Comparison of ENCODE assay signal across 31 mouse cellular contexts in the genomic region with DNA sequence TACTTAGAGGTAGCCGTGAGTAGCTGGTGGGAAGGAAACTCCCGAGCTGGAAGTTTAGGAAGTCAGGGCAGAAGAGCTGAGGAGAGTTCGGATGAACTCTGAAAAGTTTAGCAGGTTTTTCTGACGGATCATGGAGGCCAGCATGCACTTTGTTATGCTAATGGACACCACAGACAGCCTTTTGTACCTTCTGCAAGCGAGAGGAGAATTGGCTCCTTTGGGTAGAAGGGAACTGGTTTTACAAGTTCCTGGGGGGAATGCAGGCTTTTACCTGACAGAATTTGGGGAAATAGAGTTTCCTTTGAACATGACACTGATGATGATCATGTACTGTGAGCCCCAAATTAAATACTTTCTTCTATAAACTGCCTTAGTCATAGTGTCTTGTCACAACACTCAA. TPM values are rescaled to one million over a fixed set of nuclear protein-coding genes. Genes with fewer than 3 reads are reported as not detected.
DNase-seq lines count a peak whose midpoint lies in the region; ATAC-seq lines count a peak whose summit lies in the region.
"Had no signal": no experiment of that assay in that cellular context is flagged by ENCODE, and none has a peak within 500 bp of the region (broad histone marks: within the 10 kb centered on the region; RNA-seq: fewer than 3 reads in every experiment).

No protein-coding gene starts in this region.

- H3K4me1 ChIP-seq in hindbrain, embryonic 10.5 days (replicated peaks), result peaks cover 11% of the 10 kb centered on the region
- no peaks in the 10 kb centered on the region for H3K4me1 ChIP-seq in hindbrain, embryonic 16.5 days (ENCODE audit: control insufficient read depth, insufficient read depth, low read depth, low read length)
- peaks cover 2% of the 10 kb centered on the region; the same call in 1 of the 2 replicates for H3K4me1 ChIP-seq in midbrain, embryonic 11.5 days (ENCODE audit: control insufficient read depth, insufficient read depth, low read length)
- H3K4me1 ChIP-seq in midbrain, embryonic 16.5 days (ENCODE audit: control insufficient read depth, insufficient read depth, low read length), result no peaks in the 10 kb centered on the region
- peaks cover 9 to 11% of the 10 kb centered on the region in 2 experiments for H3K4me1 ChIP-seq in ES-E14 (ENCODE audit: control insufficient read depth in 2 of 2, insufficient read depth in 2 of 2, low read length in 2 of 2, poor library complexity in 1 of 2)
- no peaks in the 10 kb centered on the region for H3K4me1 ChIP-seq in forebrain, embryonic 13.5 days
- H3K4me1 ChIP-seq: embryonic facial prominence, embryonic 13.5 days; heart, embryonic 15.5 days; hindbrain, embryonic 15.5 days; kidney, embryonic 15.5 days; limb, embryonic 15.5 days; liver, embryonic 13.5 days; neural tube, embryonic 15.5 days had no signal

- no peak overlapping the region for H3K27ac ChIP-seq in hindbrain, embryonic 10.5 days
- no peak overlapping the region for H3K27ac ChIP-seq in hindbrain, embryonic 16.5 days (ENCODE audit: low read depth, low read length)
- H3K27ac ChIP-seq in midbrain, embryonic 11.5 days (ENCODE audit: low read depth, low read length), result no peak overlapping the region
- no peak overlapping the region for H3K27ac ChIP-seq in midbrain, embryonic 16.5 days (ENCODE audit: low read length)
- peak overlapping the region; percentile 98 for H3K27ac ChIP-seq in ES-E14 (ENCODE audit: insufficient read depth, low read depth, low read length, poor library complexity, severe bottlenecking)
- H3K27ac ChIP-seq in forebrain, embryonic 13.5 days, result no peak overlapping the region
- H3K27ac ChIP-seq: embryonic facial prominence, embryonic 13.5 days; heart, embryonic 15.5 days; hindbrain, embryonic 15.5 days; kidney, embryonic 15.5 days; limb, embryonic 15.5 days; liver, embryonic 13.5 days; macrophage; neural tube, embryonic 15.5 days had no signal

- ATAC-seq in hindbrain, embryonic 16.5 days, result no peak
- no peak for ATAC-seq in midbrain, embryonic 11.5 days (ENCODE audit: low FRiP score)
- no peak for ATAC-seq in midbrain, embryonic 16.5 days
- no peak for ATAC-seq in forebrain, embryonic 13.5 days
- ATAC-seq: activated CD4-positive, CD25-positive, alpha-beta regulatory T cell, adult 4 months; forebrain, postnatal 0 days; lung, postnatal 0 days had no signal

- no peaks in the 10 kb centered on the region for H3K36me3 ChIP-seq in hindbrain, embryonic 10.5 days
- no peaks in the 10 kb centered on the region for H3K36me3 ChIP-seq in hindbrain, embryonic 16.5 days (ENCODE audit: control insufficient read depth, insufficient read depth, low read length)
- no peaks in the 10 kb centered on the region for H3K36me3 ChIP-seq in midbrain, embryonic 11.5 days (ENCODE audit: control insufficient read depth, insufficient read depth, low read length)
- no peaks in the 10 kb centered on the region for H3K36me3 ChIP-seq in midbrain, embryonic 16.5 days (ENCODE audit: control insufficient read depth, insufficient read depth, low read length)
- no peaks in the 10 kb centered on the region for H3K36me3 ChIP-seq in ES-E14 (ENCODE audit: control insufficient read depth, insufficient read depth, low read length, poor library complexity, severe bottlenecking)
- no peaks in the 10 kb centered on the region for H3K36me3 ChIP-seq in forebrain, embryonic 13.5 days (ENCODE audit: poor library complexity, severe bottlenecking)
- H3K36me3 ChIP-seq: embryonic facial prominence, embryonic 13.5 days; heart, embryonic 15.5 days; hindbrain, embryonic 15.5 days; kidney, embryonic 15.5 days; limb, embryonic 15.5 days; liver, embryonic 13.5 days; neural tube, embryonic 15.5 days had no signal

- WGBS in hindbrain, embryonic 10.5 days, result 1% methylated on average over 5 of the region's 5 CpGs
- 2% methylated on average over 5 of the region's 5 CpGs for WGBS in hindbrain, embryonic 16.5 days
- 3% methylated on average over 5 of the region's 5 CpGs for WGBS in midbrain, embryonic 11.5 days
- 3% methylated on average over 5 of the region's 5 CpGs for WGBS in midbrain, embryonic 16.5 days
- WGBS in forebrain, embryonic 13.5 days, result 2% methylated on average over 5 of the region's 5 CpGs

- no peak overlapping the region for H3K9ac ChIP-seq in hindbrain, embryonic 16.5 days (ENCODE audit: low read depth, low read length)
- no peak overlapping the region for H3K9ac ChIP-seq in midbrain, embryonic 11.5 days (ENCODE audit: low read length)
- no peak overlapping the region for H3K9ac ChIP-seq in midbrain, embryonic 16.5 days (ENCODE audit: low read depth, low read length)
- peak overlapping the region; percentile 66; the same call in 1 of the 2 replicates for H3K9ac ChIP-seq in ES-E14 (ENCODE audit: insufficient read depth, low read depth, low read length, poor library complexity, severe bottlenecking)
- no peak overlapping the region for H3K9ac ChIP-seq in forebrain, embryonic 13.5 days
- H3K9ac ChIP-seq: embryonic facial prominence, embryonic 13.5 days; forebrain, postnatal 0 days; heart, embryonic 15.5 days; hindbrain, embryonic 15.5 days; kidney, embryonic 15.5 days; limb, embryonic 15.5 days; liver, embryonic 13.5 days; neural tube, embryonic 15.5 days had no signal

- H3K9me3 ChIP-seq in hindbrain, embryonic 10.5 days, result no peaks in the 10 kb centered on the region
- H3K9me3 ChIP-seq in hindbrain, embryonic 16.5 days (ENCODE audit: control insufficient read depth, low read length), result no peaks in the 10 kb centered on the region
- no peaks in the 10 kb centered on the region for H3K9me3 ChIP-seq in midbrain, embryonic 11.5 days (ENCODE audit: control insufficient read depth, low read length)
- no peaks in the 10 kb centered on the region for H3K9me3 ChIP-seq in midbrain, embryonic 16.5 days (replicated peaks; ENCODE audit: control insufficient read depth, low read length, poor library complexity, severe bottlenecking)
- no peaks in the 10 kb centered on the region for H3K9me3 ChIP-seq in ES-E14 (ENCODE audit: control insufficient read depth, insufficient read depth, low read depth, low read length)
- H3K9me3 ChIP-seq in forebrain, embryonic 13.5 days (replicated peaks), result no peaks in the 10 kb centered on the region
- H3K9me3 ChIP-seq: embryonic facial prominence, embryonic 13.5 days; heart, embryonic 15.5 days; hindbrain, embryonic 15.5 days; kidney, embryonic 15.5 days; limb, embryonic 15.5 days; liver, embryonic 13.5 days; neural tube, embryonic 15.5 days had no signal

- H3K27me3 ChIP-seq in hindbrain, embryonic 10.5 days (ENCODE audit: insufficient read depth, poor library complexity, severe bottlenecking), result no peaks in the 10 kb centered on the region
- H3K27me3 ChIP-seq in hindbrain, embryonic 16.5 days (replicated peaks; ENCODE audit: control insufficient read depth, insufficient read depth, low read length), result no peaks in the 10 kb centered on the region
- H3K27me3 ChIP-seq in midbrain, embryonic 11.5 days (ENCODE audit: control insufficient read depth, insufficient read depth, low read length), result no peaks in the 10 kb centered on the region
- no peaks in the 10 kb centered on the region for H3K27me3 ChIP-seq in midbrain, embryonic 16.5 days (ENCODE audit: control insufficient read depth, insufficient read depth, low read depth, low read length)
- no peaks in the 10 kb centered on the region for H3K27me3 ChIP-seq in forebrain, embryonic 13.5 days
- H3K27me3 ChIP-seq: embryonic facial prominence, embryonic 13.5 days; hindbrain, embryonic 15.5 days; kidney, embryonic 15.5 days; limb, embryonic 15.5 days; liver, embryonic 13.5 days; neural tube, embryonic 15.5 days had no signal

- no peak overlapping the region for H3K4me2 ChIP-seq in hindbrain, embryonic 16.5 days (ENCODE audit: low read length)
- H3K4me2 ChIP-seq in midbrain, embryonic 11.5 days, result 0 out of 2 replicates have a peak overlapping the region, but pooled peaks have one; percentile 8
- no peak overlapping the region for H3K4me2 ChIP-seq in midbrain, embryonic 16.5 days (ENCODE audit: low read length)
- H3K4me2 ChIP-seq in forebrain, embryonic 13.5 days, result no peak overlapping the region
- H3K4me2 ChIP-seq: embryonic facial prominence, embryonic 13.5 days; heart, embryonic 15.5 days; hindbrain, embryonic 15.5 days; kidney, embryonic 15.5 days; limb, embryonic 15.5 days; liver, embryonic 13.5 days; neural tube, embryonic 15.5 days had no signal

- H3K4me3 ChIP-seq in hindbrain, embryonic 10.5 days, result 0 out of 2 replicates have a peak overlapping the region, but pooled peaks have one; percentile 18
- no peak overlapping the region for H3K4me3 ChIP-seq in hindbrain, embryonic 16.5 days (ENCODE audit: low read length)
- no peak overlapping the region for H3K4me3 ChIP-seq in midbrain, embryonic 11.5 days (ENCODE audit: low read depth, low read length)
- H3K4me3 ChIP-seq in midbrain, embryonic 16.5 days (ENCODE audit: low read depth, low read length), result no peak overlapping the region
- H3K4me3 ChIP-seq in ES-E14 (ENCODE audit: insufficient read depth in 1 of 2, low read depth in 1 of 2, low read length in 2 of 2, poor library complexity in 1 of 2, severe bottlenecking in 1 of 2), result peak overlapping the region; percentile 40 to 49
- H3K4me3 ChIP-seq in forebrain, embryonic 13.5 days, result no peak overlapping the region
- H3K4me3 ChIP-seq: embryonic facial prominence, embryonic 13.5 days; erythroblast, embryonic 14.5 days; heart, embryonic 15.5 days; hindbrain, embryonic 15.5 days; kidney, embryonic 15.5 days; limb, embryonic 15.5 days; liver, embryonic 13.5 days; neural tube, embryonic 15.5 days had no signal

- in situ Hi-C loops in ES-E14 (cut with MboI; ENCODE audit: low sequenced_read_pairs in 2 of 2, unreplicated experiment in 2 of 2), result no loop called here

- DNase-seq in hindbrain, embryonic 10.5 days (ENCODE audit: low spot score), result no peak
- no peak for DNase-seq in midbrain, embryonic 11.5 days (ENCODE audit: low spot score, missing footprints)
- DNase-seq in ES-E14 (ENCODE audit: low read depth, low spot score), result peak; percentile 63
- DNase-seq in right cerebral cortex, postnatal 36 days (ENCODE audit: low spot score in 2 of 2), result no peak
- DNase-seq: adrenal gland, adult 2 months; B cell, adult 2 months; cerebellum, adult 2 months; cerebellum, postnatal 14 days; forebrain, postnatal 0 days; heart, postnatal 36 days; kidney, adult 18-20 months; kidney, postnatal 25 days; liver, embryonic 13.5 days; lung, adult 18-20 months; right cerebral cortex, postnatal 25 days; spleen, adult 18-20 months; thymus, postnatal 25 days had no signal

RNA-seq across cellular contexts. Expression of gene Oscar, which starts 29.7 kb away (rescaled TPM):
- polyA plus RNA-seq in hindbrain, embryonic 10.5 days (2016; fragmentation: Nextera tagmentation; extraction: Ambion mirVana), result 0.15 and 0.29 TPM in 2 replicates
- 0.64 and 0.73 TPM in 2 replicates for polyA plus RNA-seq in hindbrain, embryonic 16.5 days (2015; fragmentation: Nextera tagmentation; extraction: Ambion mirVana)
- 0.08 and 0.25 TPM in 2 replicates for polyA plus RNA-seq in midbrain, embryonic 11.5 days (2014; fragmentation: Nextera tagmentation; extraction: Ambion mirVana)
- polyA plus RNA-seq in midbrain, embryonic 16.5 days (2015; fragmentation: Nextera tagmentation; extraction: Ambion mirVana), result 0.43 and 0.72 TPM in 2 replicates
- total RNA-seq in ES-E14 (2012; rRNA removed), result 0.13 and 0.26 TPM in 2 replicates
- polyA plus RNA-seq in forebrain, embryonic 13.5 days (2015; fragmentation: Nextera tagmentation; extraction: Ambion mirVana), result 0.27 and 0.34 TPM in 2 replicates
- total RNA-seq: adrenal gland, adult 2 months; gastrocnemius, adult 8-10 months had no signal
- polyA plus RNA-seq: activated CD4-positive, CD25-positive, alpha-beta regulatory T cell, adult 4 months; erythroblast, embryonic 14.5 days; heart, embryonic 15.5 days; kidney, embryonic 15.5 days; liver, embryonic 13.5 days; macrophage had no signal

RNA-seq across cellular contexts. Expression of gene Ndufa3, which starts 30.9 kb away (rescaled TPM):
- polyA plus RNA-seq in hindbrain, embryonic 10.5 days (2016; fragmentation: Nextera tagmentation; extraction: Ambion mirVana), result 423 and 441 TPM in 2 replicates
- polyA plus RNA-seq in hindbrain, embryonic 16.5 days (2015; fragmentation: Nextera tagmentation; extraction: Ambion mirVana), result 461 and 526 TPM in 2 replicates
- polyA plus RNA-seq in midbrain, embryonic 11.5 days (2014; fragmentation: Nextera tagmentation; extraction: Ambion mirVana), result 299 and 373 TPM in 2 replicates
- polyA plus RNA-seq in midbrain, embryonic 16.5 days (2015; fragmentation: Nextera tagmentation; extraction: Ambion mirVana), result 375 and 400 TPM in 2 replicates
- 236 and 303 TPM in 2 replicates for total RNA-seq in ES-E14 (2012; rRNA removed)
- 452 and 481 TPM in 2 replicates for polyA plus RNA-seq in forebrain, embryonic 13.5 days (2015; fragmentation: Nextera tagmentation; extraction: Ambion mirVana)

RNA-seq across cellular contexts. Expression of gene Tfpt, which starts 43.5 kb away (rescaled TPM):
- 31.7 and 41.3 TPM in 2 replicates for polyA plus RNA-seq in hindbrain, embryonic 10.5 days (2016; fragmentation: Nextera tagmentation; extraction: Ambion mirVana)
- polyA plus RNA-seq in hindbrain, embryonic 16.5 days (2015; fragmentation: Nextera tagmentation; extraction: Ambion mirVana), result 36.3 and 39.6 TPM in 2 replicates
- polyA plus RNA-seq in midbrain, embryonic 11.5 days (2014; fragmentation: Nextera tagmentation; extraction: Ambion mirVana), result 29.9 and 31.0 TPM in 2 replicates
- 31.8 and 37.2 TPM in 2 replicates for polyA plus RNA-seq in midbrain, embryonic 16.5 days (2015; fragmentation: Nextera tagmentation; extraction: Ambion mirVana)
- 25.4 and 29.1 TPM in 2 replicates for total RNA-seq in ES-E14 (2012; rRNA removed)
- polyA plus RNA-seq in forebrain, embryonic 13.5 days (2015; fragmentation: Nextera tagmentation; extraction: Ambion mirVana), result 31.3 and 33.1 TPM in 2 replicates

RNA-seq across cellular contexts. Expression of gene Prpf31, which starts 43.5 kb away (rescaled TPM):
- polyA plus RNA-seq in hindbrain, embryonic 10.5 days (2016; fragmentation: Nextera tagmentation; extraction: Ambion mirVana), result 148 and 168 TPM in 2 replicates
- 84.2 and 88.8 TPM in 2 replicates for polyA plus RNA-seq in hindbrain, embryonic 16.5 days (2015; fragmentation: Nextera tagmentation; extraction: Ambion mirVana)
- polyA plus RNA-seq in midbrain, embryonic 11.5 days (2014; fragmentation: Nextera tagmentation; extraction: Ambion mirVana), result 140 and 148 TPM in 2 replicates
- polyA plus RNA-seq in midbrain, embryonic 16.5 days (2015; fragmentation: Nextera tagmentation; extraction: Ambion mirVana), result 86.7 and 89.1 TPM in 2 replicates
- 109 and 137 TPM in 2 replicates for total RNA-seq in ES-E14 (2012; rRNA removed)
- polyA plus RNA-seq in forebrain, embryonic 13.5 days (2015; fragmentation: Nextera tagmentation; extraction: Ambion mirVana), result 134 and 149 TPM in 2 replicates

RNA-seq across cellular contexts. Expression of gene Cnot3, which starts 58.8 kb away (rescaled TPM):
- polyA plus RNA-seq in hindbrain, embryonic 10.5 days (2016; fragmentation: Nextera tagmentation; extraction: Ambion mirVana), result 79.6 and 80.4 TPM in 2 replicates
- 30.0 and 43.1 TPM in 2 replicates for polyA plus RNA-seq in hindbrain, embryonic 16.5 days (2015; fragmentation: Nextera tagmentation; extraction: Ambion mirVana)
- polyA plus RNA-seq in midbrain, embryonic 11.5 days (2014; fragmentation: Nextera tagmentation; extraction: Ambion mirVana), result 53.6 and 63.0 TPM in 2 replicates
- 37.4 and 38.9 TPM in 2 replicates for polyA plus RNA-seq in midbrain, embryonic 16.5 days (2015; fragmentation: Nextera tagmentation; extraction: Ambion mirVana)
- total RNA-seq in ES-E14 (2012; rRNA removed), result 47.3 and 54.4 TPM in 2 replicates
- 55.3 and 56.3 TPM in 2 replicates for polyA plus RNA-seq in forebrain, embryonic 13.5 days (2015; fragmentation: Nextera tagmentation; extraction: Ambion mirVana)

Comparison
In these comparisons a context has a peak if more than half of its experiments do, and no peak if none do; other contexts are left out.
1. H3K4me3 ChIP-seq: peak in hindbrain, embryonic 10.5 days (single experiment) and ES-E14 (2 of 2); none in hindbrain, embryonic 16.5 days (single experiment), midbrain, embryonic 11.5 days (single experiment), midbrain, embryonic 16.5 days (single experiment) and forebrain, embryonic 13.5 days (single experiment).